Mouse (Mus musculus) liver, embryonic 16.5 days (tissue): ENCODE measurements at regions not wholly inside any gene's neighbourhood (a gene's known extent, or its start where the extent isn't known, plus 50 kb on each side); places are given as distances from the start of the nearest gene placed in this dataset.

ENCODE experiments used
- ATAC-seq: fragments of 200-750 bp; cut with Nextera tagmentation; 2 replicates; pipeline ENCODE4 v1.8.0; 2017; ENCODE audit warnings: low read depth, mild to moderate bottlenecking, moderate number of reproducible peaks, moderate library complexity
- H3K27ac ChIP-seq: fragments of 300-500 bp; sonication (generic); 2 replicates; pipeline ENCODE4 v1.5.1; 2014; ENCODE audit warnings: mild to moderate bottlenecking, low read length
- H3K27me3 ChIP-seq: fragments of 300-500 bp; sonication (generic); 2 replicates; pipeline ENCODE4 v1.6.1; 2014; ENCODE audit warnings: low read depth, low read length, mixed read lengths; ENCODE audit not compliant: control insufficient read depth, insufficient read depth
- H3K36me3 ChIP-seq: fragments of 300-500 bp; sonication (generic); 2 replicates; pipeline ENCODE4 v1.6.1; 2014; ENCODE audit warnings: mild to moderate bottlenecking; ENCODE audit not compliant: control insufficient read depth, insufficient read depth
- H3K4me1 ChIP-seq: fragments of 300-500 bp; sonication (generic); 2 replicates; pipeline ENCODE4 v1.6.1; 2014; ENCODE audit warnings: low read depth, low read length, mixed read lengths; ENCODE audit not compliant: control insufficient read depth
- H3K4me2 ChIP-seq: fragments of 300-500 bp; sonication (generic); 2 replicates; pipeline ENCODE4 v1.6.1; 2014; ENCODE audit warnings: low read depth, low read length, mixed read lengths
- H3K4me3 ChIP-seq: fragments of 300-500 bp; sonication (generic); 2 replicates; pipeline ENCODE4 v1.5.1; 2014; ENCODE audit warnings: low read depth, mild to moderate bottlenecking, low read length
- H3K9ac ChIP-seq: fragments of 300-500 bp; sonication (generic); 2 replicates; pipeline ENCODE4 v1.6.1; 2014; ENCODE audit warnings: low read depth, low read length
- H3K9me3 ChIP-seq: fragments of 300-500 bp; sonication (generic); replicated peaks from 2 replicates; pipeline ENCODE4 v1.6.1; 2016; ENCODE audit warnings: low read length; ENCODE audit not compliant: control insufficient read depth
- WGBS: fragments of 180-500 bp; shearing (Covaris S2); extraction: QIAGEN DNeasy Blood & Tissue Kit; methylation state at CpG from one replicate; pipeline ENCODE4 v1.1.7; 2014; ENCODE audit not compliant: insufficient replicate concordance; 5-methylcytosine and 5-hydroxymethylcytosine counted together

DNA sequence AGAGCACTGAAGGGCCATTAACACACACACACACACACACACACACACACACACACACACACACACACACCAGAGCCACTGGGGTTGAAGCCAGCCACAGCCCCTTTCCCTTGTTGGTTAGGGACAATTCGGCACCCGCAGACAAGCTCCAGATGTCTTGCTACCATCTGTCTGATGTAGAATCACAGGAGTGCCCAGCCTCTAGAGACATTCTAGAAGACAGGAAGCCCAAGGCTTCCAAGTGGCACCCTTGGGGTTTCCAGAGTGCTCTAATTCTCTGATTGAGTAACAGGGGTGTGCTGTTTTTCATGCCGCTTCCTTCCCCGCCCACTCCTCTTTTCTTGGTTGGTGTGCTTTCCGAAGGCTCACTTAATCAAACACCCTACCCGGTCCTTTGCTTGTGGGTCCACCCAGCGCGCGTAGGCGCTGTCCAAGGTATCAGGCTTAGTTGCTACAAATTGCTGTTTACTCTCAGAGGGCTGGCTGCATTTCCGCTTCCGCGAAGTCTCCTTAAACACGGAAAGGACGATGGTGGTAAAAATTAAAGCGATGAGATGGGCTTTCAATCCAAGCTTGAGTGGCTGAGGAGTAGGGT, 59.5 kb upstream of the Zbtb18 start:
- H3K27me3 ChIP-seq = no peaks in the 10 kb centered on the region
- H3K4me2 ChIP-seq = no peak overlapping the region
- WGBS = 12% methylated on average over 16 of the region's 16 CpGs
- no peaks in the 10 kb centered on the region for H3K9me3 ChIP-seq
- no peaks in the 10 kb centered on the region for H3K4me1 ChIP-seq
- H3K4me3 ChIP-seq = no peak overlapping the region
- no peak for ATAC-seq
- H3K27ac ChIP-seq = no peak overlapping the region
- no peaks in the 10 kb centered on the region for H3K36me3 ChIP-seq
- H3K9ac ChIP-seq = no peak overlapping the region

DNA sequence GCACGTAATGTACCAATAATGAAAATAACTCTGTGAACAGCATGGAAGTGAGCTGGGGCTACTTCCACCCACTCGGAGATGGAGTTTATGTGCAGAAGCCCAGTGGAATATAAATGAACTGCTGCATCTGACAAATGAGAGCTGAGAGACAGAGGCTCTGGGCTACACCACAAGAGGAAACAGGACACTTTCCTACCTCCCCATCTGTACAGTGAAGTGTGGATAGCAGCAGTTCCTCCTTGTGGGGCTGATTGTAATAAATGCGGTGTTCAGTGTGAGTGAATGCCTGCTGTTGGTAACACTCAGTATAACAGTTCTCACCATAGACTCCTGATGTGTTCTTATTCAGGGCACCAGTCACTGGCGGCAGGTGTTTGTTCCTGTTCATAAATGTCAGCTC, 60.0 kb upstream of the Zbtb18 start:
- no peak overlapping the region for H3K9ac ChIP-seq
- H3K4me2 ChIP-seq = no peak overlapping the region
- H3K27ac ChIP-seq = no peak overlapping the region
- 48% methylated on average over 4 of the region's 4 CpGs for WGBS
- H3K4me1 ChIP-seq = no peaks in the 10 kb centered on the region
- no peak for ATAC-seq
- H3K4me3 ChIP-seq = no peak overlapping the region
- no peaks in the 10 kb centered on the region for H3K36me3 ChIP-seq
- no peaks in the 10 kb centered on the region for H3K9me3 ChIP-seq
- no peaks in the 10 kb centered on the region for H3K27me3 ChIP-seq

DNA sequence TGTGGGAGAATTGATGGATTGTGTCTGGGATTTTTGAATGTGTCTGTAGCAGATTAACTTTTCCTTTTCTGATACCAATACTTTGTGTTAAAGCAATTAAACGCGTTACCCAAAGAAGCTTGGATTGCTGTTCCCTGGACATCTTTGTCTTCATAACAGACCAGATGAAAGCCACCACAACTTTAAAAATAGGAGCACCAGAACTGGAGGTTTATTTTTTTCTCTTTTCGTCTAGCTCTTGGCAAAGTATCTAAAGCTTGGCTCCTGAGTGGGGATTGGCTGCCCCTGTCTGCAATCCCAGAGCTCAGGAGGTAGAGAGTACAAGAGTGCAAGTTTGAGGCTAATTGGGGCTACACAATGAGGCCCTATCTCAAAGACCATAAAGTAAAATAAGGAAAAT, 64.0 kb upstream of the Zbtb18 start:
- 64% methylated on average over 3 of the region's 3 CpGs for WGBS
- Histone ChIP-seq H3K4me1 (no peaks in the 10 kb centered on the region), H3K9me3 (no peaks in the 10 kb centered on the region), H3K4me3 (no peak overlapping the region), H3K9ac (no peak overlapping the region), H3K27ac (no peak overlapping the region), H3K4me2 (no peak overlapping the region), H3K27me3 (no peaks in the 10 kb centered on the region), H3K36me3 (no peaks in the 10 kb centered on the region)
- ATAC-seq = no peak

DNA sequence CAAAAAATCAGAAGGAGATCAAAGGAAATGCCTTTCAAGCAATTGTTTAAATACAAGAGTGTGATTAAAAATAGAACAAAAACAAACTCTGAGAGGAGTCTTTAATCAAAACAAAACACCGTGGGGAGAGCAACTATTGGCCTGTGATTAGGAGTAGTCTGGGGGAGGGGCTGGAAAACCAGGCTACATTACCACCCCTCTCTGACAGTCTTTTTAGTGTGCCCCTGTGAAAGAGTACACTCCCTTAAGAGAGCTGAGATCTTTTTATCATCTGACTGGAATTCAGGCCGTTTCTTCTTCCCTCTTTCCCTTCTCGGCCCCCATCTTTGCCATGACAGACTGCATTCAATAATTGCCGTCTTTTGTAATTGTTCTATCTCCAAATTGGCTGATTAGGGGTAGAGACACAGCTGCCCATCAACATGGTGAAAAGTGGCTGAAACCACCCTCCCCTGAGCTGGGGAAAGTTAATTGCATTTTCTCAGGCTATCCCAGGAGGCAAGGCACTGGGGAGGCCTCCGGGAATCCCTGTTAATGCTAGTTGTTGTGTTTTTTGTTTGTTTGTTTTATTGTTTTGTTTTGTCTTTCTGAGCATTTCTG, 68.8 kb upstream of the Zbtb18 start:
- Histone ChIP-seq H3K4me3 (no peak overlapping the region), H3K36me3 (no peaks in the 10 kb centered on the region), H3K4me2 (no peak overlapping the region), H3K27ac (no peak overlapping the region), H3K9ac (no peak overlapping the region), H3K4me1 (no peaks in the 10 kb centered on the region), H3K27me3 (no peaks in the 10 kb centered on the region), H3K9me3 (no peaks in the 10 kb centered on the region)
- no peak for ATAC-seq
- 36% methylated on average over 5 of the region's 5 CpGs for WGBS

DNA sequence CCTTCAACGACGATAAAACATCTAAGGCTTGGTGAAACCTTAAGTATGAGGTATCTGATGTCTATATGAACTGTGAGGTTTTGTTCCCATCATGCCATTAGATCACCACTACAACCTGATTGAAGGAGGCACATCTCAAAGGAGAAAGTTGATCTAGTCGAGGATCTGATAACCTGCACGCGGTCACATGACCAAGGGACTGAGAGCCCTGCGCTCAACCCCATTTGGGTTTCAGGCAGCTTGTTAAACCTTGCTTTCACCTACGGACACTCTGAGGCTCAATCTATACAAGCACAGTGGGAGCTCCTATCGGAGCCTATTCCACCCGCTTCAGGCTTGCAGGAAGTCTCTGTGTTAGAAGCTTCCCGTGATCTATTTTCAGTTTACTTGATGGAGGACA, 70.1 kb upstream of the Zbtb18 start:
- no peaks in the 10 kb centered on the region for H3K27me3 ChIP-seq
- no peaks in the 10 kb centered on the region for H3K4me1 ChIP-seq
- H3K4me2 ChIP-seq = no peak overlapping the region
- H3K27ac ChIP-seq = no peak overlapping the region
- no peak overlapping the region for H3K9ac ChIP-seq
- no peaks in the 10 kb centered on the region for H3K9me3 ChIP-seq
- H3K36me3 ChIP-seq = no peaks in the 10 kb centered on the region
- no peak for ATAC-seq
- no peak overlapping the region for H3K4me3 ChIP-seq
- 56% methylated on average over 10 of the region's 10 CpGs for WGBS

DNA sequence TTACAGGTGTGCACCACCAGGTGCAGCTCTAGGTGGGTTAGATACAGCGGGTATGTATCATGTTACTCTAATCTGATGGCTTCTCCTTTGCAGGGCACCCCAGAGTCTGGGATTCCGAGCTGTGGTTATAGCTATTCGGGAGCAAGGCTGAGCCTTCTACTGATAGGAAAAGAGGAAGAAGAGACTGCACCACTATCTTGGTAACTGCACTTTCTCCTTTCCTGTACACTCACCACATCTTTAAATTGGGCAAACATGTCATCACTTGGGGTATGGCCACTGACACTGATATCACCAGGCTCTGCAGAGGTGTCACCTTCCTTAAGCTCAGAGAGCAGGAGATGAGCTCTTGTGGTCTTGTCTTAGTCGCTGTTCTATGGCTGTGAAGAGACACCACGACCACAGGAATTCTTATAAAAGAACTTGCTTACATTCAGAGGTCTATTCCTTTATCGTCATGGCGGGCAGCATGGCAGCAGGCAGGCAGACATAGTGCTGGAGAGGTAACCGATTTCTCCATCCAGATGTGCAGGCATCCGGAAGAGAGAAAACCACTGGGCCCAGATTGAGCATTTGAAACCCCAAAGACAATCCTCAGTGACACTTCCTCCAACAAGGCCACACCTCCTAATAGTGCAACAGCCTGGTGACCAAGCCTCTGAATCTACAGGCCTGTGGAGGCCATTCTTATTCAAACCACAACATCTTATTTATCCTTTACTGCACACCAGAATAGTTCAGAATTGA, 74.1 kb upstream of the Zbtb18 start:
- no peaks in the 10 kb centered on the region for H3K9me3 ChIP-seq
- 20% methylated on average over 9 of the region's 9 CpGs for WGBS
- ATAC-seq = no peak

DNA sequence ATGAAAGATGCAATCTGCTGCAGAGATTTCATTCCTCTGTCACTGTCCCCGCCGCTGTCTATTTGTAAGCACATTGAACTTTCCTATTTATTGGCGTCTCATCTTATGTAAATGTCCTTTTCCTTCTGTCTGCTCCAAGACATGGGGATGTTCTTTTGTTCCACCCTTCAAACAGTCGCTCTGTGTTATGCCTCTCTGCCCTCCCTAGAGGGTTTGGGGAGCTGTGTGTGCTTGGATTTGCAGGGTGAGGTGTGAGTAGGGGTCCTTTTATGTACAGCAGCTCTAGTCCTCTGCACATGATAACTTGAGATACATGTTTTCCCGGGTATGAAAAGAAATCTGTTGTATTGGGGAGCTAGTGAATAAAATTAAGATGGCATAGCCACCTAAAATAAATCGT, 75.2 kb upstream of the Zbtb18 start:
- 56% methylated on average over 6 of the region's 6 CpGs for WGBS
- H3K4me1 ChIP-seq = no peaks in the 10 kb centered on the region
- no peaks in the 10 kb centered on the region for H3K9me3 ChIP-seq

More for the DNA sequence above, 74.1 kb upstream of the Zbtb18 start:
- no peak overlapping the region for H3K27ac ChIP-seq
- H3K4me2 ChIP-seq = no peak overlapping the region
- H3K9ac ChIP-seq = no peak overlapping the region
- no peaks in the 10 kb centered on the region for H3K4me1 ChIP-seq
- H3K4me3 ChIP-seq = no peak overlapping the region
- H3K36me3 ChIP-seq = no peaks in the 10 kb centered on the region
- H3K27me3 ChIP-seq = no peaks in the 10 kb centered on the region

DNA sequence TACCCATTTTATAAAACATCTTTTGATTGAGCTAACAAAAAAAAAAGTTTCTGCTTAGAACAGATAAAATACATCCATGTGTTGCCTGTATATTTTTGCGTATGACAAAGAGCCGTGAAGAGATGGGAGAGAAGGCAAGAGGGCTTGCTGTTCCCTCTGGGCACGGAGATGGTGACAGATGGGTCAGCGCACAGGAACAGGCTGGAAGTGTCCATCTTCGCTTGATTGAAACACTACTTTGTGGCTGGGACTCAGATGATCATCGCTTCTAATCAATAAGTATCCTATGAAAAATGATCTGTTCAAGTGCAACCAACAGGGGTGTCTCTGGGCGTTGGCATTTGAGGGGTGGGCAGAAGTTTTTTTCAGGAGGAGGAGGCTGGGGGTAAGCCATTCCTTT, 75.7 kb upstream of the Zbtb18 start:
- ATAC-seq = no peak
- Histone ChIP-seq H3K9ac (no peak overlapping the region), H3K36me3 (no peaks in the 10 kb centered on the region), H3K4me2 (no peak overlapping the region), H3K4me1 (no peaks in the 10 kb centered on the region), H3K4me3 (no peak overlapping the region), H3K27me3 (no peaks in the 10 kb centered on the region), H3K27ac (no peak overlapping the region), H3K9me3 (no peaks in the 10 kb centered on the region)
- WGBS = 66% methylated on average over 7 of the region's 7 CpGs

More for the DNA sequence above, 75.2 kb upstream of the Zbtb18 start:
- ATAC-seq = no peak
- H3K27me3 ChIP-seq = no peaks in the 10 kb centered on the region
- no peak overlapping the region for H3K4me3 ChIP-seq
- H3K36me3 ChIP-seq = no peaks in the 10 kb centered on the region
- no peak overlapping the region for H3K9ac ChIP-seq
- no peak overlapping the region for H3K4me2 ChIP-seq
- no peak overlapping the region for H3K27ac ChIP-seq

DNA sequence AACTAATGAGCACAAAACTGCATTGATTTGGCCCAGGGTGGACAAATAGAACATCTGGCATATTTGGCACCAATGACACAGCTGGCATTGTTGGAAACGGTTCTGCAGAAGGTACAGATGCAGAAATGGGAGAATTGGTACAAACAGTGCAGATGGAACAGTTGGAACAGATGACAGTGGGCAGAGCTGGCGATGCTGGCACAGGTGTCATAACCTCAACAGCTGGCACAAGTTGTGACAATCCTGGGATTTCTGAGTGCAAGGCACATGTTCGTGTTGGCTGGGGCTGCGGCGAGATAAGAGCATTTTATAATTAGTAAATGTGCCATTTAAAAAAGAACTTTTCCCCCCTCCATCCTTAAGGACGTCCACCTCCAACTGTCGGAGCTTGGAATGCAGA, 77.8 kb upstream of the Zbtb18 start:
- no peaks in the 10 kb centered on the region for H3K9me3 ChIP-seq
- WGBS = 66% methylated on average over 7 of the region's 7 CpGs
- H3K4me3 ChIP-seq = no peak overlapping the region
- H3K4me2 ChIP-seq = no peak overlapping the region
- no peak for ATAC-seq
- H3K4me1 ChIP-seq = no peaks in the 10 kb centered on the region
- H3K36me3 ChIP-seq = no peaks in the 10 kb centered on the region
- no peak overlapping the region for H3K9ac ChIP-seq
- no peak overlapping the region for H3K27ac ChIP-seq
- no peaks in the 10 kb centered on the region for H3K27me3 ChIP-seq
